ENCODE assay signal across 14 mouse cellular contexts in genomic region chr10:87839454-87839853, GRCm38 (mm10).
"Had no signal": no experiment of that assay in that cellular context is flagged by ENCODE, and none has a peak within 500 bp of the region (broad histone marks: within the 10 kb centered on the region; RNA-seq: fewer than 3 reads in every experiment).

No protein-coding gene starts in this region.

- DNase-seq: gastrocnemius, postnatal 14 days; gastrocnemius, postnatal 36 days; heart, adult 2 months; heart, postnatal 10 days; heart, postnatal 4 days; kidney, adult 11 months; kidney, adult 2 months; kidney, adult 9 months; kidney, postnatal 14 days; kidney, postnatal 36 days; left cerebral cortex, postnatal 4 days had no signal

- ATAC-seq: hindbrain, postnatal 0 days; intestine, embryonic 16.5 days; liver, embryonic 12.5 days had no signal
